Mouse (Mus musculus) CH12.LX (cell line): ENCODE measurements around the gene Prdx1. TPM values are rescaled to one million over a fixed set of nuclear protein-coding genes. Genes with fewer than 3 reads are reported as not detected.

Experiments used
- DNase-seq: peaks from one replicate; pipeline ENCODE4 v3.0.0-alpha.2; 2013; ENCODE audit errors: extremely low read depth
- H3K27ac ChIP-seq: 2 replicates; pipeline ENCODE4 v1.5.1; 2012; ENCODE audit warnings: low read depth, mild to moderate bottlenecking, control low read depth, moderate library complexity; ENCODE audit not compliant: insufficient read depth
- H3K27me3 ChIP-seq: replicated peaks from 2 replicates; pipeline ENCODE3; 2012; ENCODE audit warnings: inconsistent platforms
- H3K36me3 ChIP-seq, 2 experiments: replicated peaks in 1 of 2; 2 replicates each; pipeline versions ENCODE3 to v1.6.1; 2012; ENCODE audit warnings: inconsistent platforms in 1 of 2, low read length in 1 of 2, mild to moderate bottlenecking in 1 of 2, mixed read lengths in 1 of 2, moderate library complexity in 1 of 2; ENCODE audit not compliant: control insufficient read depth in 1 of 2, insufficient read depth in 1 of 2
- H3K4me1 ChIP-seq, 2 experiments: 2 replicates each; pipeline ENCODE4 v1.6.1; 2012; ENCODE audit warnings: inconsistent platforms in 1 of 2, moderate library complexity in 1 of 2; ENCODE audit not compliant: insufficient read depth in 2 of 2, control insufficient read depth in 1 of 2
- H3K4me2 ChIP-seq: 2 replicates; pipeline ENCODE4 v1.6.1; 2012; ENCODE audit warnings: low read depth, mild to moderate bottlenecking, control low read depth; ENCODE audit not compliant: poor library complexity, insufficient read depth, severe bottlenecking
- H3K4me3 ChIP-seq, 3 experiments: fragments of 150-350 bp in 1 of 3; sonication (generic) in 1 of 3; replicated peaks in 1 of 3; 2 replicates each; pipeline versions ENCODE3 to v1.5.1; 2011 to 2012; ENCODE audit warnings: low read depth in 2 of 3, low read length in 2 of 3, mild to moderate bottlenecking in 2 of 3, moderate library complexity in 2 of 3, control low read depth in 1 of 3, improper control_type of control experiment in 1 of 3, inconsistent platforms in 1 of 3, mixed read lengths in 1 of 3; ENCODE audit not compliant: poor library complexity in 1 of 3
- H3K79me2 ChIP-seq: replicated peaks from 2 replicates; pipeline ENCODE4 v1.6.1; 2012; ENCODE audit warnings: mild to moderate bottlenecking, moderate library complexity; ENCODE audit not compliant: control insufficient read depth, poor library complexity, insufficient read depth, severe bottlenecking; ENCODE audit errors: extremely low read depth
- H3K9ac ChIP-seq: 2 replicates; pipeline ENCODE4 v1.6.1; 2012; ENCODE audit warnings: low read depth, mild to moderate bottlenecking, control low read depth, moderate library complexity; ENCODE audit not compliant: insufficient read depth
- H3K9me3 ChIP-seq: replicated peaks from 2 replicates; pipeline ENCODE3; 2012; ENCODE audit warnings: low read length, inconsistent platforms, mixed read lengths
- CTCF ChIP-seq, 2 experiments: IDR thresholded peaks in 1 of 2; conservative IDR thresholded peaks in 1 of 2; 2 replicates each; pipeline ENCODE4 v1.5.1; 2011 to 2012; ENCODE audit warnings: low read depth in 2 of 2, low read length in 2 of 2, improper control_type of control experiment in 1 of 2, inconsistent platforms in 1 of 2, mild to moderate bottlenecking in 1 of 2, moderate library complexity in 1 of 2
- E2F4 ChIP-seq: IDR thresholded peaks from 2 replicates; pipeline ENCODE4 v1.6.1; 2011; ENCODE audit warnings: low read depth, low read length, improper control_type of control experiment; ENCODE audit not compliant: insufficient replicate concordance
- ETS1 ChIP-seq: conservative IDR thresholded peaks from 2 replicates; pipeline ENCODE4 v1.6.1; 2012; ENCODE audit warnings: low read depth, mild to moderate bottlenecking, inconsistent platforms, low read length, improper control_type of control experiment, moderate library complexity
- HCFC1 ChIP-seq: IDR thresholded peaks from 2 replicates; pipeline ENCODE4 v1.6.1; 2012; ENCODE audit warnings: low read depth, mild to moderate bottlenecking, inconsistent platforms, low read length, improper control_type of control experiment
- NRF1 ChIP-seq: IDR thresholded peaks from 2 replicates; pipeline ENCODE4 v1.6.1; 2014; ENCODE audit warnings: low read depth, mild to moderate bottlenecking, inconsistent platforms, low read length, improper control_type of control experiment, moderate library complexity
- PAX5 ChIP-seq: IDR thresholded peaks from 2 replicates; pipeline ENCODE4 v1.6.1; 2012; ENCODE audit warnings: low read length, inconsistent platforms, mixed read lengths
- POLR2A ChIP-seq: IDR thresholded peaks from 2 replicates; pipeline ENCODE4 v1.6.1; 2011; ENCODE audit warnings: low read depth, mild to moderate bottlenecking, improper control_type of control experiment, low read length
- RCOR1 ChIP-seq: conservative IDR thresholded peaks from 2 replicates; pipeline ENCODE4 v1.6.1; 2012; ENCODE audit warnings: low read depth, mild to moderate bottlenecking, inconsistent platforms, low read length, improper control_type of control experiment
- SIN3A ChIP-seq: IDR thresholded peaks from 2 replicates; pipeline ENCODE4 v1.6.1; 2012; ENCODE audit warnings: low read length, improper control_type of control experiment, inconsistent platforms
- TCF12 ChIP-seq: IDR thresholded peaks from 2 replicates; pipeline ENCODE4 v1.6.1; 2014; ENCODE audit warnings: low read depth, mild to moderate bottlenecking, inconsistent platforms, low read length, improper control_type of control experiment
- UBTF ChIP-seq: IDR thresholded peaks from 2 replicates; pipeline ENCODE4 v1.6.1; 2012; ENCODE audit warnings: low read depth, mild to moderate bottlenecking, inconsistent platforms, low read length, improper control_type of control experiment, moderate library complexity
- ZNF384 ChIP-seq: IDR thresholded peaks from 2 replicates; pipeline ENCODE4 v1.6.1; 2012; ENCODE audit warnings: low read depth, low read length, improper control_type of control experiment, inconsistent platforms
- dilution Hi-C: fragments of 300-500 bp; cut with MboI; formaldehyde crosslinking; loops from 2 replicates; pipeline ENCODE4 v1.14.3; 2020; ENCODE audit warnings: low sequenced_read_pairs; ENCODE audit not compliant: extremely low pct_unique_long_range_greater_than_20kb, extremely low pct_ligation_motif_present
- in situ Hi-C: fragments of 300-500 bp; cut with MboI; formaldehyde crosslinking; loops from 3 replicates; pipeline ENCODE4 v1.14.3; 2019; ENCODE audit warnings: low sequenced_read_pairs, low pct_ligation_motif_present, low pct_unique_long_range_greater_than_20kb, mixed read lengths
- polyA plus RNA-seq: library from polyadenylated mRNA; unstranded; fragments of >175 nt; gene quantifications from 2 replicates; pipeline ENCODE4 v1.2.1, GENCODE M21; 2012; ENCODE audit warnings: low read depth; ENCODE audit not compliant: insufficient read length
- total RNA-seq, 2 experiments: library from RNA; depleted of rRNA; stranded (reverse); fragments of 300-350 nt in 1 of 2; fragments of >200 nt in 1 of 2; gene quantifications; 2 replicates each; pipeline ENCODE4 v1.2.3; 2012 to 2014

Prdx1 gene
- total and polyA plus RNA-seq, 3 experiments, result 269 to 1,274 (median 934) TPM

DNA sequence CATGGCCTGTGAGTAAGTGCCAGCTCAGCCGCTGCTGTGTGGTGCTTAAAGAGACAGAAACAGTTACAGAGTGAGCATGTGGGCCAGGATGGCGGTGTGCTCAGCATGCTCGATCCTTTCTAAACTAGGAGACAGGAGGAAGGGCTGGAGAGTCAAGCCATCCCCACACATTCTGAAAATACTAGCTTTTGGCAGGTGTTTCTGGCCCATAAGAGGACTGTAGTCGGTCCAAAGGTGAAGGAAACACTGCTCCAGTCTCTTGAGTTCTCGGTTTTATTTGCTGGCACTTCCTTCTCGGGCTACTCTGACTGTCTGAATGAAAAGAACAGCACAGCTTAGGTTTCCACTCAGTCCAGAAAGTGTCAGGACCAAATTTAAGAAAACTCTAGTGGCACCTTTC, 24.5 kb upstream of the Prdx1 start:
- Histone ChIP-seq H3K9me3 (no peaks in the 10 kb centered on the region), H3K4me1 (peaks cover 0 to 6% of the 10 kb centered on the region in 2 experiments; a peak in 2 of 4 replicates), H3K27me3 (no peaks in the 10 kb centered on the region), H3K36me3 (no peaks in the 10 kb centered on the region), H3K27ac (no peak overlapping the region), H3K9ac (no peak overlapping the region), H3K4me2 (no peak overlapping the region), H3K4me3 (no peak overlapping the region), H3K79me2 (no peaks in the 10 kb centered on the region)
- no peak for TF ChIP-seq UBTF
- DNase-seq, result no peak
- in situ Hi-C loops, result no loop called here
- dilution Hi-C loops, result no loop called here

DNA sequence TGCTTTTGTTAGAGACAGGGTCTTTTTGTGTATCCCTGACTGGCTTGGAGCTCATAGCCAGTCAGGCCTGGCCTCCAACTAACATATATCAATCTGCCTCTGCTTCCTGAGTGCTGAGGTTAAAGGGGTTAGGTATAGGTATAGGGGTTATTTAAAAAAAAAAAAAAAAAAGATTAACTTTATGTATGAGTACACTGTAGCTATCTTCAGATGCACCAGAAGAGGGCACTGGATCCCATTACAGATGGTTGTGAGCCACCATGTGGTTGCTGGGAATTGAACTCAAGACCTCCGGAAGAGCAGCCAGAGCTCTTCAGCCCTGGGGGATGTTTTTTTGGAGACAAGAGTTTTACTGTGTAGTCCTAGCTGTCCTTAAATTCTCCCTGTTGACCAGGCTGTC, 23.3 kb upstream of the Prdx1 start:
- in situ Hi-C loops, result no loop called here

GRCm38 (mm10) chr4:116666625-116667024, 18.7 kb upstream of the Prdx1 start:
- Histone ChIP-seq H3K79me2 (no peaks in the 10 kb centered on the region), H3K27ac (no peak overlapping the region), H3K4me3 (no peak overlapping the region), H3K9me3 (no peaks in the 10 kb centered on the region), H3K36me3 (no peaks in the 10 kb centered on the region), H3K4me2 (no peak overlapping the region), H3K27me3 (no peaks in the 10 kb centered on the region), H3K9ac (no peak overlapping the region), H3K4me1 (peaks cover 9 to 18% of the 10 kb centered on the region in 2 experiments)
- TF ChIP-seq TCF12 (0 out of 2 replicates have a peak, but pooled peaks have one; percentile 13), HCFC1 (no peak), E2F4 (no peak), PAX5 (no peak), POLR2A (no peak), ETS1 (peak; percentile 42; the same call in 1 of the 2 replicates), RCOR1 (no peak), SIN3A (no peak)
- in situ Hi-C loops, result no loop called here
- dilution Hi-C loops, result no loop called here
- peak; percentile 50 for DNase-seq

More for the DNA sequence above, 23.3 kb upstream of the Prdx1 start:
- no peaks in the 10 kb centered on the region for H3K27me3 ChIP-seq
- no peaks in the 10 kb centered on the region for H3K9me3 ChIP-seq
- H3K27ac ChIP-seq, result no peak overlapping the region
- peaks cover 2 to 6% of the 10 kb centered on the region in 2 experiments; a peak in 2 of 4 replicates for H3K4me1 ChIP-seq
- H3K4me2 ChIP-seq, result no peak overlapping the region
- no peaks in the 10 kb centered on the region for H3K79me2 ChIP-seq
- H3K4me3 ChIP-seq, result no peak overlapping the region
- H3K9ac ChIP-seq, result no peak overlapping the region
- no peak for DNase-seq
- dilution Hi-C loops, result no loop called here
- TF ChIP-seq ZNF384 (peak; percentile 33; the same call in 1 of the 2 replicates), CTCF (conservative IDR thresholded peaks at IDR 0.05 in 1 of 2, IDR thresholded peaks at IDR 0.05 in 1 of 2; ENCODE audit: low read depth in 2 of 2, low read length in 2 of 2) (peak in 1 of 2 experiments; percentile 24; a peak in 2 of 4 replicates), NRF1 (no peak)
- TF ChIP-seq, all 38 proteins: peak for 2
- H3K36me3 ChIP-seq, result no peaks in the 10 kb centered on the region
